Mouse (Mus musculus): ENCODE data around the gene Ntm. TPM values are rescaled to one million over a fixed set of nuclear protein-coding genes. Genes with fewer than 3 reads are reported as not detected.

Ntm gene
- polyA plus RNA-seq, 1 experiment from 2014 or later, result 0.76 TPM

- H3K36me3 ChIP-seq (ENCODE audit: insufficient read depth, low read length), result no peaks in the 10 kb centered on the region
- no peak overlapping the region for H3K4me2 ChIP-seq (replicated peaks; ENCODE audit: low read depth, low read length)
- no peaks in the 10 kb centered on the region for H3K27me3 ChIP-seq (replicated peaks; ENCODE audit: insufficient read depth, low read length)
- H3K9ac ChIP-seq (replicated peaks; ENCODE audit: low read depth), result no peak overlapping the region
- DNase-seq (ENCODE audit: low spot score) (no peak), ATAC-seq (no peak)
- no peaks in the 10 kb centered on the region for H3K4me1 ChIP-seq (ENCODE audit: insufficient read depth, low read depth, low read length)
- H3K27ac ChIP-seq (ENCODE audit: low read length), result no peak overlapping the region
- H3K4me3 ChIP-seq (ENCODE audit: low read depth, low read length), result no peak overlapping the region
- 54% methylated on average over 12 of the region's 12 CpGs for WGBS
- no peaks in the 10 kb centered on the region for H3K9me3 ChIP-seq (ENCODE audit: low read length)
- TF ChIP-seq CTCF (IDR thresholded peaks at IDR 0.05), result no peak
- TF ChIP-seq EP300 (IDR thresholded peaks at IDR 0.05), result no peak
Measured at GRCm38 (mm10) chr9:29802071-29802705, 160.8 kb downstream of the Ntm start.

DNA sequence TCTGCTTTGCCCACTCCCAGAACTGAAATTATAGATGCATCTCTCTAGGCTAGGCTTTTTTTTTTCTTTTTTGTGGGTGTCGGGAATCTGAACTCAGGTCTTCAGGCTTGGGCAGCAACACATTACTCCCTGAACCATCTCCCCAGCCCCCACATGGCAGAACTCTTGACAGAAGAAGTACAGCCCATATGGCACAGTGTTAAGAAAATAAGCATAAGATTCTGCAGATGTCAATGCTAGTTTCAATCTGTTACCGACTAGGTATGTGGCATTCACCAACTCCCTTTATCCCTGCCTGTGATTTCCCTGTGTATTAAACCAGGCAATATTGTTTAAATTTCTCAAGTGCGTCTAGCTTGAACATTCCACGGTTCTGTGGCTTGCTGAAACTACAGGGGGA lies 166.7 kb downstream of the Ntm start:
- H3K27ac ChIP-seq (ENCODE audit: low read length), result no peak overlapping the region
- ATAC-seq (no peak), DNase-seq (ENCODE audit: low spot score) (no peak)
- H3K9me3 ChIP-seq (ENCODE audit: low read length), result no peaks in the 10 kb centered on the region
- no peaks in the 10 kb centered on the region for H3K4me1 ChIP-seq (ENCODE audit: insufficient read depth, low read depth, low read length)
- H3K9ac ChIP-seq (replicated peaks; ENCODE audit: low read depth), result no peak overlapping the region
- WGBS, result 44% methylated on average over 4 of the region's 4 CpGs
- no peak overlapping the region for H3K4me3 ChIP-seq (ENCODE audit: low read depth, low read length)
- H3K27me3 ChIP-seq (replicated peaks; ENCODE audit: insufficient read depth, low read length), result no peaks in the 10 kb centered on the region
- no peaks in the 10 kb centered on the region for H3K36me3 ChIP-seq (ENCODE audit: insufficient read depth, low read length)
- TF ChIP-seq CTCF (IDR thresholded peaks at IDR 0.05) (no peak), EP300 (IDR thresholded peaks at IDR 0.05) (no peak)
- no peak overlapping the region for H3K4me2 ChIP-seq (replicated peaks; ENCODE audit: low read depth, low read length)

DNA sequence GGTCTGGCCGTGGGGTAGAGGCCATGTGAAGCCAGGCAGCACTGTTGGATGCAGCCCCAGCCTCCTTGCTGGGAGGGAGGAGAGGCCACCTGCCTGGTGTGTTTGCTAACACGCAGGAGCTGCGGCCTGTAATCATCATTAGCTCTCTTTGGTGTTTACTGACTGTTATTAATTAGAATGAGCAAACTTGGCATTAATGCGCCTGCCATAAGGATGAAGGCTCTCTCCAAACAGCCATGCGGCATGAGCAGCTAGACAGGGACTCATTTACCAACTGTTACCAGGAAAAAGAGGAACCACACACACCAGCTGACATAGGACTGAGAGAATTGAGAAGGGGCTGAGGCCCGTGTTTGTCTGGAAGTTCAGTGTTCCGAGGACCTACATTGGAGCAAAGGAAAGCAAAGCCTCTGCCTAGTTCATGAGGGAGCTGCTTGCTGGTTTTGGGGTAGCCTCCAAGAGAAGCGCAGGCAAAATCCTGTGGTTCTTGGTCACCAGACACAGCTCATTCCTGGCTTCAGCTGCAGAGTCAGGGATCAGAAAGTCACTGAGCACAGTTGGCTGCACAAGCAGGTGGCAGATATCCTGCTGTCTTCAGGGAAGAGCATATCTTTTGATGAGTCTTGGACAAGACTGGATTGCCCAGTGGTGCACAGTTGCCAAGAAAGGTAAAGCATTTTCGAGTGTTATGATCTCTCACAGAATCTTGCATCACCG lies 171.6 kb downstream of the Ntm start:
- no peak overlapping the region for H3K9ac ChIP-seq (replicated peaks; ENCODE audit: low read depth)
- H3K4me1 ChIP-seq (ENCODE audit: insufficient read depth, low read depth, low read length), result no peaks in the 10 kb centered on the region
- no peaks in the 10 kb centered on the region for H3K27me3 ChIP-seq (replicated peaks; ENCODE audit: insufficient read depth, low read length)
- TF ChIP-seq CTCF (IDR thresholded peaks at IDR 0.05) (no peak), EP300 (IDR thresholded peaks at IDR 0.05) (no peak)
- no peak overlapping the region for H3K4me2 ChIP-seq (replicated peaks; ENCODE audit: low read depth, low read length)
- ATAC-seq (no peak), DNase-seq (ENCODE audit: low spot score) (no peak)
- no peaks in the 10 kb centered on the region for H3K9me3 ChIP-seq (ENCODE audit: low read length)
- H3K4me3 ChIP-seq (ENCODE audit: low read depth, low read length), result no peak overlapping the region
- WGBS, result 66% methylated on average over 10 of the region's 10 CpGs
- H3K27ac ChIP-seq (ENCODE audit: low read length), result no peak overlapping the region
- H3K36me3 ChIP-seq (ENCODE audit: insufficient read depth, low read length), result no peaks in the 10 kb centered on the region

DNA sequence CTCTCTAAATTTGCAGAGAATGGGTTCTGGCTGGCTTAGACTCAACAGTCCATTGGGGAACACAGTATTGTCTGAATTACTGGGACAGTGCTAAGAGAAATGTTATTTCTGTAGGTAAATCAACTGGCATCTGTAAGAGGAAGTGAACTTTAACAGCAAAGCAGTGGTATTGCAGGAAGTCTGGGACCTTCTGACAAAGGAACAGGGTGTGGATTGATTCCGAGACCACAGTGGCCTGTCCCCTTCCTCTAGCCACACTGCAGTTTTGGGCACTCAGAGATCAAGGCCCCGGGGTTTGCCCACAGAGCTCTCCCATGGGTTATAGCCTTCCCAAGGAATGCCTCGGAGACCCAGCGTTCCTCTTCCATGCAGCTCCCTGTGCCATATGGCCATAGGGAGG lies 172.9 kb downstream of the Ntm start:
- Histone ChIP-seq H3K4me3 (ENCODE audit: low read depth, low read length) (no peak overlapping the region), H3K27ac (ENCODE audit: low read length) (no peak overlapping the region), H3K9me3 (ENCODE audit: low read length) (no peaks in the 10 kb centered on the region), H3K4me2 (replicated peaks; ENCODE audit: low read depth, low read length) (no peak overlapping the region), H3K4me1 (ENCODE audit: insufficient read depth, low read depth, low read length) (no peaks in the 10 kb centered on the region), H3K27me3 (replicated peaks; ENCODE audit: insufficient read depth, low read length) (no peaks in the 10 kb centered on the region), H3K36me3 (ENCODE audit: insufficient read depth, low read length) (no peaks in the 10 kb centered on the region), H3K9ac (replicated peaks; ENCODE audit: low read depth) (no peak overlapping the region)
- 66% methylated on average over 4 of the region's 4 CpGs for WGBS
- DNase-seq (ENCODE audit: low spot score) (no peak), ATAC-seq (no peak)
- TF ChIP-seq EP300 (IDR thresholded peaks at IDR 0.05) (no peak), CTCF (IDR thresholded peaks at IDR 0.05) (no peak)

- ATAC-seq, result no peak
Measured at GRCm38 (mm10) chr9:29788855-29789254, 174.1 kb downstream of the Ntm start.

GRCm38 (mm10) chr9:29787408-29787807 lies 175.5 kb downstream of the Ntm start:
- DNase-seq (ENCODE audit: low spot score) (no peak), ATAC-seq (no peak)

More at GRCm38 (mm10) chr9:29788855-29789254, 174.1 kb downstream of the Ntm start:
- no peaks in the 10 kb centered on the region for H3K4me1 ChIP-seq (ENCODE audit: insufficient read depth, low read depth, low read length)
- H3K36me3 ChIP-seq (ENCODE audit: insufficient read depth, low read length), result no peaks in the 10 kb centered on the region
- no peaks in the 10 kb centered on the region for H3K9me3 ChIP-seq (ENCODE audit: low read length)
- TF ChIP-seq EP300 (IDR thresholded peaks at IDR 0.05), result no peak
- no peak for TF ChIP-seq CTCF (IDR thresholded peaks at IDR 0.05)
- 81% methylated on average over 9 of the region's 9 CpGs for WGBS
- no peak overlapping the region for H3K9ac ChIP-seq (replicated peaks; ENCODE audit: low read depth)
- no peak overlapping the region for H3K4me3 ChIP-seq (ENCODE audit: low read depth, low read length)
- H3K27me3 ChIP-seq (replicated peaks; ENCODE audit: insufficient read depth, low read length), result no peaks in the 10 kb centered on the region
- DNase-seq (ENCODE audit: low spot score), result no peak
- H3K27ac ChIP-seq (ENCODE audit: low read length), result no peak overlapping the region
- no peak overlapping the region for H3K4me2 ChIP-seq (replicated peaks; ENCODE audit: low read depth, low read length)

More at GRCm38 (mm10) chr9:29787408-29787807, 175.5 kb downstream of the Ntm start:
- Histone ChIP-seq H3K27me3 (replicated peaks; ENCODE audit: insufficient read depth, low read length) (no peaks in the 10 kb centered on the region), H3K27ac (ENCODE audit: low read length) (no peak overlapping the region), H3K4me2 (replicated peaks; ENCODE audit: low read depth, low read length) (no peak overlapping the region), H3K4me1 (ENCODE audit: insufficient read depth, low read depth, low read length) (no peaks in the 10 kb centered on the region), H3K9ac (replicated peaks; ENCODE audit: low read depth) (no peak overlapping the region), H3K4me3 (ENCODE audit: low read depth, low read length) (no peak overlapping the region), H3K36me3 (ENCODE audit: insufficient read depth, low read length) (no peaks in the 10 kb centered on the region), H3K9me3 (ENCODE audit: low read length) (no peaks in the 10 kb centered on the region)
- TF ChIP-seq EP300 (IDR thresholded peaks at IDR 0.05), result no peak
- TF ChIP-seq CTCF (IDR thresholded peaks at IDR 0.05), result no peak
- WGBS, result 62% methylated on average over 4 of the region's 4 CpGs
